41 mouse cellular contexts compared by ENCODE assay signal in the genomic region with DNA sequence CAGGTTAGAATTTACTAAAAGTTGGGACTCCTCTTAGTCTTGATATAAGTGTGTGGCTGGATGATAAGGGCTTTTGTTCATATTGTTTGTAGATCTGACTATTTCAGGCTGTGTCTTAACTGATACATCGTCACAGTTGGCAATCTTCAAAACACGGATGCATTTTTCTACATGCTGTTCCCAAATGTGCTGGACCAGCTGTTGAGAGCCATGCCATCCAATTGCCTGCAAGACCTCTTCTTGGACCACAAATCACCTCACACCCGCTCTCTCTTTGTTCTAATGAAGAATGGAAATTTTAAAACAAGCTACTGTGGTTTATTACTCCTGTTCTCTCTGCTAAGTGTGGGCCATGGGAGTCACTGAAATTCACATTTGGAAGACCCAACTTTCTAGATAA. TPM values are rescaled to one million over a fixed set of nuclear protein-coding genes. Genes with fewer than 3 reads are reported as not detected.
A peak's percentile ranks its signal among the peaks of the same experiment; 100 is the strongest.
DNase-seq lines count a peak whose midpoint lies in the region; ATAC-seq and TF ChIP-seq lines count a peak whose summit lies in the region.
"Had no signal": no experiment of that assay in that cellular context is flagged by ENCODE, and none has a peak within 500 bp of the region (broad histone marks: within the 10 kb centered on the region; RNA-seq: fewer than 3 reads in every experiment).

No protein-coding gene starts in this region.

- no peaks in the 10 kb centered on the region for H3K36me3 ChIP-seq in hindbrain, embryonic 15.5 days
- no peaks in the 10 kb centered on the region for H3K36me3 ChIP-seq in hindbrain, embryonic 12.5 days
- no peaks in the 10 kb centered on the region for H3K36me3 ChIP-seq in midbrain, embryonic 14.5 days (ENCODE audit: control insufficient read depth, insufficient read depth, low read length)
- no peaks in the 10 kb centered on the region for H3K36me3 ChIP-seq in midbrain, embryonic 11.5 days (ENCODE audit: control insufficient read depth, insufficient read depth, low read length)
- no peaks in the 10 kb centered on the region for H3K36me3 ChIP-seq in midbrain, postnatal 0 days (ENCODE audit: insufficient read depth, low read length)
- H3K36me3 ChIP-seq: embryonic facial prominence, embryonic 10.5 days; embryonic facial prominence, embryonic 15.5 days; heart, embryonic 13.5 days; intestine, embryonic 15.5 days; limb, embryonic 10.5 days; limb, embryonic 15.5 days; liver, embryonic 13.5 days; neural tube, embryonic 15.5 days had no signal

- H3K27ac ChIP-seq in hindbrain, embryonic 15.5 days (replicated peaks), result peak overlapping the region; percentile 35; the same call in 1 of the 2 replicates
- no peak overlapping the region for H3K27ac ChIP-seq in hindbrain, embryonic 12.5 days
- no peak overlapping the region for H3K27ac ChIP-seq in midbrain, embryonic 14.5 days (replicated peaks; ENCODE audit: low read depth, low read length)
- H3K27ac ChIP-seq in midbrain, embryonic 11.5 days (ENCODE audit: low read depth, low read length), result no peak overlapping the region
- H3K27ac ChIP-seq in midbrain, postnatal 0 days (ENCODE audit: low read depth, low read length), result no peak overlapping the region
- H3K27ac ChIP-seq: embryonic facial prominence, embryonic 10.5 days; embryonic facial prominence, embryonic 15.5 days; gastrocnemius, adult 2 months; heart, embryonic 13.5 days; intestine, embryonic 15.5 days; kidney, postnatal 0 days; limb, embryonic 10.5 days; limb, embryonic 15.5 days; liver, embryonic 13.5 days; macrophage; neural tube, embryonic 15.5 days had no signal

- H3K4me3 ChIP-seq in hindbrain, embryonic 15.5 days, result no peak overlapping the region
- no peak overlapping the region for H3K4me3 ChIP-seq in hindbrain, embryonic 12.5 days
- H3K4me3 ChIP-seq in midbrain, embryonic 14.5 days (replicated peaks; ENCODE audit: low read depth, low read length), result no peak overlapping the region
- H3K4me3 ChIP-seq in midbrain, embryonic 11.5 days (ENCODE audit: low read depth, low read length), result no peak overlapping the region
- H3K4me3 ChIP-seq in midbrain, postnatal 0 days (ENCODE audit: low read depth, low read length), result no peak overlapping the region
- H3K4me3 ChIP-seq: embryonic facial prominence, embryonic 10.5 days; embryonic facial prominence, embryonic 15.5 days; gastrocnemius, adult 2 months; heart, embryonic 13.5 days; intestine, embryonic 15.5 days; limb, embryonic 10.5 days; limb, embryonic 15.5 days; liver, embryonic 13.5 days; neural tube, embryonic 15.5 days had no signal

- no peak overlapping the region for H3K9ac ChIP-seq in hindbrain, embryonic 15.5 days
- no peak overlapping the region for H3K9ac ChIP-seq in hindbrain, embryonic 12.5 days
- H3K9ac ChIP-seq in midbrain, embryonic 14.5 days (replicated peaks; ENCODE audit: low read length), result no peak overlapping the region
- no peak overlapping the region for H3K9ac ChIP-seq in midbrain, embryonic 11.5 days (ENCODE audit: low read length)
- H3K9ac ChIP-seq in midbrain, postnatal 0 days (replicated peaks; ENCODE audit: low read length, poor library complexity, severe bottlenecking), result no peak overlapping the region
- H3K9ac ChIP-seq: embryonic facial prominence, embryonic 15.5 days; heart, embryonic 13.5 days; intestine, embryonic 15.5 days; limb, embryonic 15.5 days; liver, embryonic 13.5 days; neural tube, embryonic 15.5 days had no signal

- no peaks in the 10 kb centered on the region for H3K4me1 ChIP-seq in hindbrain, embryonic 15.5 days (replicated peaks)
- H3K4me1 ChIP-seq in hindbrain, embryonic 12.5 days, result no peaks in the 10 kb centered on the region; the same call in 1 of the 2 replicates
- no peaks in the 10 kb centered on the region for H3K4me1 ChIP-seq in midbrain, embryonic 14.5 days (ENCODE audit: control insufficient read depth, insufficient read depth, low read length)
- no peaks in the 10 kb centered on the region for H3K4me1 ChIP-seq in midbrain, embryonic 11.5 days (ENCODE audit: control insufficient read depth, insufficient read depth, low read length)
- H3K4me1 ChIP-seq in midbrain, postnatal 0 days (ENCODE audit: insufficient read depth, low read length), result no peaks in the 10 kb centered on the region
- H3K4me1 ChIP-seq: embryonic facial prominence, embryonic 10.5 days; embryonic facial prominence, embryonic 15.5 days; heart, embryonic 13.5 days; intestine, embryonic 15.5 days; limb, embryonic 10.5 days; limb, embryonic 15.5 days; liver, embryonic 13.5 days; neural tube, embryonic 15.5 days had no signal

- no peaks in the 10 kb centered on the region for H3K27me3 ChIP-seq in hindbrain, embryonic 15.5 days
- no peaks in the 10 kb centered on the region for H3K27me3 ChIP-seq in hindbrain, embryonic 12.5 days
- H3K27me3 ChIP-seq in midbrain, embryonic 14.5 days (ENCODE audit: control insufficient read depth, insufficient read depth, low read length), result no peaks in the 10 kb centered on the region
- no peaks in the 10 kb centered on the region for H3K27me3 ChIP-seq in midbrain, embryonic 11.5 days (ENCODE audit: control insufficient read depth, insufficient read depth, low read length)
- no peaks in the 10 kb centered on the region for H3K27me3 ChIP-seq in midbrain, postnatal 0 days (ENCODE audit: insufficient read depth, low read length)
- H3K27me3 ChIP-seq: CH12.LX; embryonic facial prominence, embryonic 15.5 days; heart, embryonic 13.5 days; intestine, embryonic 15.5 days; limb, embryonic 15.5 days; liver, embryonic 13.5 days; neural tube, embryonic 15.5 days had no signal

- DNase-seq in cerebellum, postnatal 10 days, result peak; percentile 66 to 75
- no peak for DNase-seq in cerebellum, adult 9-11 months
- DNase-seq in midbrain, embryonic 14.5 days, result peak; percentile 4
- DNase-seq in midbrain, embryonic 11.5 days (ENCODE audit: low spot score, missing footprints), result no peak
- DNase-seq in midbrain, postnatal 0 days (ENCODE audit: low spot score), result peak; percentile 67
- no peak for DNase-seq in c-Kit-positive CD71-positive TER-119-positive erythroid progenitor cells, embryonic 14.5 days (ENCODE audit: low spot score)
- DNase-seq: adrenal gland, adult 2 months; adrenal gland, postnatal 36 days; cerebellum, adult 11 months; gastrocnemius, adult 2 months; heart, postnatal 10 days; kidney, adult 8-10 months; kidney, postnatal 4 days; liver, embryonic 13.5 days; lung, adult 18-20 months; right cerebral cortex, postnatal 14 days had no signal

- WGBS in hindbrain, embryonic 15.5 days, result 66% methylated on average over 3 of the region's 3 CpGs
- 76% methylated on average over 3 of the region's 3 CpGs for WGBS in hindbrain, embryonic 12.5 days
- WGBS in midbrain, embryonic 14.5 days, result 66% methylated on average over 3 of the region's 3 CpGs
- 89% methylated on average over 3 of the region's 3 CpGs for WGBS in midbrain, embryonic 11.5 days
- WGBS in midbrain, postnatal 0 days, result 71% methylated on average over 3 of the region's 3 CpGs

- no peak overlapping the region for H3K4me2 ChIP-seq in hindbrain, embryonic 15.5 days
- H3K4me2 ChIP-seq in hindbrain, embryonic 12.5 days (replicated peaks), result no peak overlapping the region
- no peak overlapping the region for H3K4me2 ChIP-seq in midbrain, embryonic 14.5 days (ENCODE audit: low read length)
- no peak overlapping the region for H3K4me2 ChIP-seq in midbrain, embryonic 11.5 days
- H3K4me2 ChIP-seq in midbrain, postnatal 0 days (ENCODE audit: low read depth, low read length, poor library complexity, severe bottlenecking), result no peak overlapping the region
- H3K4me2 ChIP-seq: embryonic facial prominence, embryonic 15.5 days; heart, embryonic 13.5 days; intestine, embryonic 15.5 days; limb, embryonic 15.5 days; liver, embryonic 13.5 days; neural tube, embryonic 15.5 days had no signal

- ATAC-seq in hindbrain, embryonic 15.5 days (ENCODE audit: low FRiP score, low read depth), result no peak
- ATAC-seq in hindbrain, embryonic 12.5 days (ENCODE audit: low FRiP score), result no peak
- no peak for ATAC-seq in midbrain, embryonic 14.5 days (ENCODE audit: low FRiP score, low TSS enrichment)
- no peak for ATAC-seq in midbrain, embryonic 11.5 days (ENCODE audit: low FRiP score)
- ATAC-seq in midbrain, postnatal 0 days (ENCODE audit: low FRiP score), result no peak
- ATAC-seq: activated CD4-positive, CD25-positive, alpha-beta regulatory T cell, adult 4 months; intestine, embryonic 15.5 days; lung, postnatal 0 days had no signal

- no peaks in the 10 kb centered on the region for H3K9me3 ChIP-seq in hindbrain, embryonic 15.5 days
- H3K9me3 ChIP-seq in hindbrain, embryonic 12.5 days (replicated peaks), result no peaks in the 10 kb centered on the region
- H3K9me3 ChIP-seq in midbrain, embryonic 14.5 days (ENCODE audit: control insufficient read depth, low read length), result no peaks in the 10 kb centered on the region
- H3K9me3 ChIP-seq in midbrain, embryonic 11.5 days (ENCODE audit: control insufficient read depth, low read length), result no peaks in the 10 kb centered on the region
- H3K9me3 ChIP-seq in midbrain, postnatal 0 days (ENCODE audit: low read length), result no peaks in the 10 kb centered on the region
- H3K9me3 ChIP-seq: embryonic facial prominence, embryonic 10.5 days; embryonic facial prominence, embryonic 15.5 days; heart, embryonic 13.5 days; intestine, embryonic 15.5 days; limb, embryonic 10.5 days; limb, embryonic 15.5 days; liver, embryonic 13.5 days; neural tube, embryonic 15.5 days had no signal

- no peak for TF ChIP-seq CTCF in midbrain, postnatal 0 days (IDR thresholded peaks at IDR 0.05)

RNA-seq across cellular contexts. Expression of a gene that starts 9.1 kb away (rescaled TPM):
- not detected in 2 replicates for polyA plus RNA-seq in hindbrain, embryonic 15.5 days (2015; fragmentation: Nextera tagmentation; extraction: Ambion mirVana)
- not detected in 2 replicates for polyA plus RNA-seq in hindbrain, embryonic 12.5 days (2016; fragmentation: Nextera tagmentation; extraction: Ambion mirVana)
- not detected in 2 replicates for polyA plus RNA-seq in midbrain, embryonic 14.5 days (2014; fragmentation: Nextera tagmentation; extraction: Ambion mirVana)
- not detected in 2 replicates for polyA plus RNA-seq in midbrain, embryonic 11.5 days (2014; fragmentation: Nextera tagmentation; extraction: Ambion mirVana)
- not detected in 2 replicates for total RNA-seq in midbrain, postnatal 0 days (2014; rRNA removed)
- not detected in 2 replicates for polyA plus RNA-seq in midbrain, postnatal 0 days (2015; fragmentation: Nextera tagmentation; extraction: Ambion mirVana)
- total RNA-seq: adrenal gland, adult 2 months; adrenal gland, postnatal 36 days; CH12.LX; ES-E14; gastrocnemius, adult 2 months; gastrocnemius, postnatal 4 days; heart, adult 8-10 months; heart, postnatal 10 days; hematopoietic stem cell, adult 5-6 weeks; layer of hippocampus, adult 8-10 months; layer of hippocampus, postnatal 25 days; left cerebral cortex, adult 8-10 months; megakaryocyte-erythroid progenitor cell, adult 5-6 weeks had no signal
- polyA plus RNA-seq: adrenal gland, adult 2 months; C2C12; embryonic facial prominence, embryonic 10.5 days; embryonic facial prominence, embryonic 15.5 days; heart, embryonic 13.5 days; intestine, embryonic 15.5 days; kidney, postnatal 0 days; limb, embryonic 10.5 days; limb, embryonic 15.5 days; liver, embryonic 13.5 days; lung, postnatal 0 days; macrophage; neural tube, embryonic 15.5 days; small intestine, adult 2 months; stomach, embryonic 14.5 days had no signal

Comparison
In these comparisons a context has a peak if more than half of its experiments do, and no peak if none do; other contexts are left out.
1. DNase-seq: peak in cerebellum, postnatal 10 days (2 of 2), midbrain, embryonic 14.5 days (single experiment) and midbrain, postnatal 0 days (single experiment); none in cerebellum, adult 9-11 months (single experiment), midbrain, embryonic 11.5 days (single experiment) and c-Kit-positive CD71-positive TER-119-positive erythroid progenitor cells, embryonic 14.5 days (single experiment).